Mouse (Mus musculus) lung, adult 2 months (tissue): ENCODE measurements around the gene Kif2c.

Experiments
- CTCF ChIP-seq: fragments of 200-500 bp; IDR thresholded peaks from 2 replicates; pipeline ENCODE4 v1.5.1; 2011; ENCODE audit warnings: mild to moderate bottlenecking, low read length, control low read depth; ENCODE audit not compliant: insufficient read depth
- POLR2A ChIP-seq: fragments of 200-500 bp; IDR thresholded peaks from 2 replicates; pipeline ENCODE4 v1.6.1; 2011; ENCODE audit warnings: low read depth, mild to moderate bottlenecking, control low read depth, low read length, borderline replicate concordance; ENCODE audit errors: extremely low read depth

GRCm38 (mm10) chr4:117120445-117121414 is 61.7 kb downstream of the Kif2c start:
- TF ChIP-seq CTCF = peak; percentile 72
- TF ChIP-seq POLR2A = peak; percentile 85
